Mouse (Mus musculus) cerebellum, adult 2 months (tissue): ENCODE measurements around the gene Zfp277.

Experiments
- CTCF ChIP-seq: fragments of 200-500 bp; IDR thresholded peaks from 2 replicates; pipeline ENCODE4 v1.5.1; 2011; ENCODE audit warnings: low read depth, mild to moderate bottlenecking, control low read depth, low read length, moderate library complexity, borderline replicate concordance; ENCODE audit not compliant: insufficient read depth
- POLR2A ChIP-seq: fragments of 200-500 bp; IDR thresholded peaks from 2 replicates; pipeline ENCODE4 v1.6.1; 2011; ENCODE audit warnings: low read length, control low read depth, borderline replicate concordance; ENCODE audit not compliant: insufficient read depth

DNA sequence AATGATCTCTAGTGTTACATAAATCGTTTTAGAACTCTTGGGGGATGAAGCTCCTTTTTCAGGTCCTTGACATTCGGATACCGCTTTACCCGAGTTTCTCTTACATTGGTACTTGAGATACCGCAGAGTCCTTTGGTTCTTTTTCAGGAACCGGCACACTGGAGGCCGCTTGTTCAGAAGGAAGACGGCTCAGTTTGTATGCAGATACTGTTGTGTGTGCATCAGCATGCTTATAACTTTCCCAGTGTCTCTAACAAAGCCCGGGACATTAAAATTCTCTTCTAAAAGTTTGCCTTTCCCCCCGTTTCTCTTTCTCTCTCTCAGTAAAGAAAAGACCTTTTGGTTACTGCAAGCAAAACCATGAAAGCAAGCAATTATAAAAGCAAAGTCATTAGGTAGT, 45.9 kb downstream of the Zfp277 start:
- TF ChIP-seq CTCF (no peak), POLR2A (no peak)
